Mouse (Mus musculus) thymus, adult 2 months (tissue): ENCODE measurements around the gene Palm2. TPM values are rescaled to one million over a fixed set of nuclear protein-coding genes. Genes with fewer than 3 reads are reported as not detected.

Experiments used
- DNase-seq: peaks from one replicate; pipeline ENCODE4 v3.0.0; 2021
- H3K27ac ChIP-seq: fragments of 200-500 bp; 2 replicates; pipeline ENCODE4 v1.5.1; 2012; ENCODE audit warnings: low read length, control low read depth; ENCODE audit not compliant: control insufficient read depth, insufficient read depth
- H3K27me3 ChIP-seq: fragments of 200-500 bp; 2 replicates; pipeline ENCODE4 v1.6.1; 2012; ENCODE audit warnings: mild to moderate bottlenecking, low read length, moderate library complexity, mixed read lengths; ENCODE audit not compliant: control insufficient read depth, insufficient read depth
- H3K36me3 ChIP-seq: fragments of 200-500 bp; 2 replicates; pipeline ENCODE4 v1.6.1; 2012; ENCODE audit warnings: mild to moderate bottlenecking, low read length, moderate library complexity; ENCODE audit not compliant: control insufficient read depth, insufficient read depth
- H3K4me1 ChIP-seq: fragments of 200-500 bp; replicated peaks from 2 replicates; pipeline ENCODE4 v1.6.1; 2012; ENCODE audit warnings: low read length; ENCODE audit not compliant: control insufficient read depth, insufficient read depth
- H3K4me3 ChIP-seq: fragments of 200-500 bp; 2 replicates; pipeline ENCODE4 v1.5.1; 2012; ENCODE audit warnings: mild to moderate bottlenecking, low read length, control low read depth, moderate library complexity; ENCODE audit not compliant: control insufficient read depth, insufficient read depth
- CTCF ChIP-seq: fragments of 200-500 bp; IDR thresholded peaks from 2 replicates; pipeline ENCODE4 v1.5.1; 2012; ENCODE audit warnings: mild to moderate bottlenecking, control low read depth, low read length, moderate library complexity, borderline replicate concordance; ENCODE audit not compliant: control insufficient read depth, poor library complexity, insufficient read depth; ENCODE audit errors: extremely low read depth
- POLR2A ChIP-seq: fragments of 200-500 bp; IDR thresholded peaks from 2 replicates; pipeline ENCODE4 v1.6.1; 2012; ENCODE audit warnings: mild to moderate bottlenecking, low read length, control low read depth, moderate library complexity; ENCODE audit not compliant: control insufficient read depth, poor library complexity, insufficient read depth; ENCODE audit errors: extremely low read depth
- WGBS: fragments of 180-500 bp; shearing (Covaris S2); methylation state at CpG from one replicate; pipeline ENCODE4 v1.1.7; 2018; 5-methylcytosine and 5-hydroxymethylcytosine counted together
- polyA plus RNA-seq: library from polyadenylated mRNA; depleted of rRNA; stranded (reverse); fragments of >200 nt; gene quantifications from 2 replicates; pipeline ENCODE4 v1.2.3, GENCODE M21; 2012

Palm2 gene
- polyA plus RNA-seq, 1 experiment = 0.13 TPM

- Histone ChIP-seq H3K4me1 (peaks cover 22% of the 10 kb centered on the region), H3K27me3 (no peaks in the 10 kb centered on the region), H3K36me3 (no peaks in the 10 kb centered on the region), H3K27ac (no peak overlapping the region), H3K4me3 (no peak overlapping the region)
- WGBS = 94% methylated on average over 9 of the region's 9 CpGs
- DNase-seq = no peak
- TF ChIP-seq CTCF = no peak
- no peak for TF ChIP-seq POLR2A
Measured at GRCm38 (mm10) chr4:57678991-57679457, 245.0 kb downstream of the Palm2 start.

- no peak for DNase-seq
- Histone ChIP-seq H3K4me3 (no peak overlapping the region), H3K27me3 (no peaks in the 10 kb centered on the region), H3K27ac (no peak overlapping the region), H3K4me1 (peaks cover 11% of the 10 kb centered on the region), H3K36me3 (no peaks in the 10 kb centered on the region)
- 96% methylated on average over 12 of the region's 12 CpGs for WGBS
- TF ChIP-seq CTCF (no peak), POLR2A (no peak)
Measured at GRCm38 (mm10) chr4:57680186-57680585, 246.1 kb downstream of the Palm2 start.

DNA sequence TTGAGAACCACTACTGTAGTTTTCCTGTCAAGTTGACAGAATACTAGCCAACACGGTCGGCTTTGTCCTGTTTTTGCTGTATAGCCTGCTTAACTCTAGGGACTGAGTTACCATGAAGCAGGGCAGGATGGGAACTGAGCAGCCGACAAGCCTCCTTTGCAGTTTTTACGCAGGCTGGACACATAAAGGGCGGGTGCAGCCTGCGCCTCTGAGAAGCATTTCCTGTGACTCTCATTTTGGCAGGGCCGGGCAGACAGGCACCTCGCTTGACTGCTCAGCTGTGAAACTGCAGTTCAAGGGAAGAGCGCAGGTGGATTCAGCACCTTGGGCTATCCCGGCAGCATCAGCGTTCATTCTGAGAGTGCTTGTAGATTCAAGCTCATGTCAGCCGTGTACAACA lies 247.5 kb downstream of the Palm2 start:
- 17% methylated on average over 12 of the region's 12 CpGs for WGBS
- DNase-seq = peak; percentile 73
- peaks cover 7% of the 10 kb centered on the region for H3K4me1 ChIP-seq
- no peaks in the 10 kb centered on the region for H3K27me3 ChIP-seq
- no peaks in the 10 kb centered on the region for H3K36me3 ChIP-seq
- TF ChIP-seq POLR2A (no peak), CTCF (no peak)
- no peak overlapping the region for H3K27ac ChIP-seq
- no peak overlapping the region for H3K4me3 ChIP-seq

GRCm38 (mm10) chr4:57682341-57682740 lies 248.3 kb downstream of the Palm2 start:
- no peak overlapping the region for H3K27ac ChIP-seq

GRCm38 (mm10) chr4:57682944-57683343 lies 248.9 kb downstream of the Palm2 start:
- TF ChIP-seq POLR2A (no peak), CTCF (no peak)
- Histone ChIP-seq H3K27me3 (no peaks in the 10 kb centered on the region), H3K36me3 (no peaks in the 10 kb centered on the region), H3K27ac (no peak overlapping the region), H3K4me1 (peaks cover 7% of the 10 kb centered on the region), H3K4me3 (no peak overlapping the region)
- 91% methylated on average over 11 of the region's 11 CpGs for WGBS
- no peak for DNase-seq

More at GRCm38 (mm10) chr4:57682341-57682740, 248.3 kb downstream of the Palm2 start:
- Histone ChIP-seq H3K36me3 (no peaks in the 10 kb centered on the region), H3K4me3 (no peak overlapping the region), H3K4me1 (peaks cover 7% of the 10 kb centered on the region), H3K27me3 (no peaks in the 10 kb centered on the region)
- TF ChIP-seq CTCF = no peak
- TF ChIP-seq POLR2A = no peak
- DNase-seq = no peak
- 96% methylated on average over 2 of the region's 2 CpGs for WGBS

- H3K36me3 ChIP-seq = no peaks in the 10 kb centered on the region
- DNase-seq = no peak
- peaks cover 7% of the 10 kb centered on the region for H3K4me1 ChIP-seq
- H3K4me3 ChIP-seq = no peak overlapping the region
- H3K27ac ChIP-seq = no peak overlapping the region
- WGBS = 89% methylated on average over 12 of the region's 12 CpGs
- no peaks in the 10 kb centered on the region for H3K27me3 ChIP-seq
- TF ChIP-seq CTCF = no peak
- TF ChIP-seq POLR2A = no peak
Measured at GRCm38 (mm10) chr4:57684676-57685215, 250.7 kb downstream of the Palm2 start.

GRCm38 (mm10) chr4:57686736-57687135 lies 252.7 kb downstream of the Palm2 start:
- no peaks in the 10 kb centered on the region for H3K27me3 ChIP-seq
- TF ChIP-seq POLR2A (no peak), CTCF (no peak)
- H3K4me1 ChIP-seq = peaks cover 3% of the 10 kb centered on the region
- 92% methylated on average over 3 of the region's 3 CpGs for WGBS
- H3K4me3 ChIP-seq = no peak overlapping the region
- H3K36me3 ChIP-seq = no peaks in the 10 kb centered on the region
- no peak for DNase-seq
- H3K27ac ChIP-seq = no peak overlapping the region
